Mouse (Mus musculus) layer of hippocampus, postnatal 10 days (tissue): ENCODE results near the gene Gm45753. TPM values are rescaled to one million over a fixed set of nuclear protein-coding genes. Genes with fewer than 3 reads are reported as not detected.
"Not testable (repeated sequence)": the region's sequence is repeated elsewhere in the genome, so short reads cannot be mapped to it uniquely, and the experiment has no call there.

Source experiments
- DNase-seq, 2 experiments: peaks; one replicate each; pipeline ENCODE4 v3.0.0; 2021; ENCODE audit warnings: low spot score in 2 of 2
- long read RNA-seq: library from polyadenylated mRNA; stranded (forward); transcript quantifications from one replicate; pipeline ENCODE4 v2.0.0, GENCODE M21; 2023
- total RNA-seq, 2 experiments: library from RNA; stranded (reverse); gene quantifications; 2 replicates each; pipeline ENCODE4 v1.2.3; 2021

The Gm45753 gene
- total RNA-seq: not detected
- long read RNA-seq: 0 reads

GRCm38 (mm10) chr8:45308366-45308765 lies at the start of gene Gm45753:
TSS of gene Gm45753 (minus strand) at chr8:45308466.
- no peak for DNase-seq

DNA sequence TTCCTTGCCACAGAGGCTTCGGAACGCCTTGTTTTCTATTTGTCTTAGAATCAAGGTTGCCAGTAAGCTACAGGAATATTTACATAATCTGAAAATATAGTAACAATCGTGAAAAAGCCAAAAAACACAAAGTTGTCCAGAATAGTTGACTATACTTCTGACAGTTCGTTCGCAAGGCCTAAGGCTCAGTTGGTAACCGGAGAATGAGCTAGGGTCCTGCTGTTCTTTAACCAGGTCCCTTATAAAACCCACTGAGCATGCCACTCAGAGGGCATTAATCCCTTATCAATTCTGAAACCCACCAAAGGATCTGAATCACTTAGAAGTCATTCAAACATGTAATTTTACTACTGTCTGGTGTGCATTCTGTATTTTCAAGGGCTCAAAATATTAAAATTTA lies 47.5 kb upstream of the Gm45753 start:
- no peak for DNase-seq

- peak; percentile 58 to 60 for DNase-seq
Observed at GRCm38 (mm10) chr8:45345031-45345430, 36.8 kb upstream of the Gm45753 start.

DNA sequence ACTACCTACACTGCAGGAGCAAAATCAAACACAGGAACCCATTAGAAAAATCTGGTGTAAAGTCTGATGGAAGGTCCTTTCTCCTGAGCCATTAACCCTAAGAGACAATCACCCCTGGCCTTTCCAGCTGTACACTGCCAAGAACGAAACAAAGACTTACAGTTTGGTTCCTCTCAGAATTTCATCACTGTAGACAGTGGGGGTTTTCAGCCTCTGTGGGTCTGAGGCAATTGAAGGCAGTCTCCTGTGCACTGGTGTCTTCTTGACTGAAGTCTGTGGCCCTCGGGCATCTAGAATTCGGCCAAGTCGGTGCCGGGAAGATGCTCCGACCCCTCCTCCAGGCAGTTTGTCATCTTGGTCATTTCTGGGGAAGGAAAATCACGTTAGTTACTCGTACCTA lies 36.0 kb upstream of the Gm45753 start:
- DNase-seq: no peak

DNA sequence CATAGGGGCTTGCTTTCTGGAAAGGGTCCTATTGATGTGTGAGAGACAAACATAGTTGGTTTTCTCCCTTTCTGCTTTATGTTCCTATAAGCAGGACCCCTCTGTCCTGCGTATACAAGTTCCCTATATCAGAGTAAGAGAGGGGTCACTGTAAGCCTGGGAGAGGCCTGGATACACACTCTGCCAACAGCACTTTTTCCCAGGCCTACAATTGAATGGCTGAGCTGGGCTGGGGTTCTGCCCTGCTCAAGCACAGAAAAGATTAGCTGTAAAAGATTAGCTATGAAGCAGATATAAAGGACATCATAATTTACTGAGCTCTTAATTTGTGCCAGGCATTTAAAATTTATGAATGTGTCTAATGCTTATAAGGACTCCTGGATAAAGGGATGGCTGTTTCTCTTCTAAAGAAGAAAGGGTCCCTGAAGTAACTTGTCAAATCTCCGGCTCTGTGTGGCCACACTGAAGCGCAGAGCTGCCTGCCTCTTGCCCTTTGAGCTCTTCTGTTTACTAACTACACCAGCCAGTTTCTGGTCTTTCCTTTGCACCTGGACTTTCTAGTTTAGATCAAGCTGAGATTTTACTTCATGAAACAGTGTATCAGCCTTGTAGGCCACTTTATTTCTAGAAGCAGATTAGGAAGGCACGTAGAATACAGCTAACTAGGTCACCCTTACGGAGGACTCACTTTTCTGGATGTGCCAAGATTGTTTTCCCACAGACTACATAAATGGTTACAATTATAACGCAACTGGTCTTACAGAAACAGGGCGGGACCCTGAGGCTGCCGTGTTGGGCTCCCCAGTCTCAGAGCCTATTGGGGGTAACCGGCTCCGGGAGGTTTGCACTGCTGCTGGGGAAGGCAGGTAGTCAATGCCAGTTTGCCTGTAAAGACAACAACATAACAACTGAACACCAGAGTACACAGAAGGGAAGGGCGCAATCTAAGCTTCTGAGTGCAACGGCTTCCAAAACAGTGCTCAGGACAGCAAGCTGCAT lies 33.7 kb upstream of the Gm45753 start:
- no peak for DNase-seq

DNA sequence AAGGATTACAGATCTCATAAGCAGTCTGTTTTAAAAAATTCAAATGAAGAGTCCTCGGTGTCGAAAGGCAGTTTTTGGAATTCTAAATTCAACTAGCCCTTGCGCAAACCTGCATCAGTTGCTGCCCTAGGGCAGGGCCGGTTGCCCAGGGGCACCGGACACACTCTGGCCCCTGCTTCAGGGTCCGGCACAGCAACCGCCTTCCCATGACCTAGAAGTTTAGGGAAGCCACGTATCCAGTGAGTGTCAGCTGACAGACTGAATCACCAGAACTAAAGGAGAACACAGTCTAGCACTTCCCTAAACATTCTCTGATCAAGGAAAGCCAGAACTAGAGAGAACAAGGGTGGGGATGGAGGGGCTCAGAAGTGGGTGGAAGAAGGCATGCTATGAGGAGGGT lies 25.2 kb upstream of the Gm45753 start:
- DNase-seq: peak in 1 of 2 experiments; percentile 15

DNA sequence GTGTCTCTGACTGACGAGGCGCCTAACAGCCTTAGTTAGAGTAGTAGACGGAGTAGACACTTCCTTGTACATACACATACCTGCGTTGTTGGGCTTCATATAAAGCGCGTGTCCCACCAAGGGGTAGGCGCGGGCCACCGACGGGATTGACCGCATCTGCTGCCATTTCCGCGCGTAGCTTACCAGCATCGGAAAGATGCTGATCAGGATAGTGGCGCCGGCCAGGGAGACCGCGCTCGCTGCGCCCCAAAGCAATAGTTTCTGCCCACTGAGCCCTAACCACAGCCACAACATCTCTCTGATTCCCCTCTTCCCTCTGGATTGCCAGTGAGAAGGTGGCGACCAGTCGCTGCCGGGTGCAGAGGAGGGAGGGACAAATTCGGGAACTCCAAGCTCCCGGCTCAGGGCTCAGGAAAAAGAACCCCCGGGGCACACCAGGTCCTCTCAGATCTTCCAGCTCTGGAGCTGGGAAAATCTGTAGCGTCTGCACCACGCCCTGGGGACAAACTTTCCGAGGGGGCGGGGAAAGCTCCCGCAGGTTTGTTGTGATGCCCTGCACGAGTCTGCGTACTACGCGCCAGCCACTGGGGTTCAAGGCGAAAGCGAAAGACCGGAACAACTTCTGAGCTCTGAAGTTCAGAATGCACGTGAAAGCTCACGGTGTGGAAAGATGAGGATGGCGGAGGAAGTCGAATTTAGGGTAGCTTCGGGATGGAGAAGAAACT lies 24.6 kb upstream of the Gm45753 start, which contains the start of gene Cyp4v3:
Gene Cyp4v3, minus strand, starts transcription at position 532 of the 725 bp plus-strand sequence.
- DNase-seq: peak; percentile 38 to 54

- no peak for DNase-seq
Observed at GRCm38 (mm10) chr8:45330856-45331255, 22.6 kb upstream of the Gm45753 start.

GRCm38 (mm10) chr8:45329206-45329980 lies 21.1 kb upstream of the Gm45753 start:
- DNase-seq: no peak

GRCm38 (mm10) chr8:45327076-45327475 lies 18.8 kb upstream of the Gm45753 start:
- DNase-seq: not testable (repeated sequence)

- no peak for DNase-seq
Observed at GRCm38 (mm10) chr8:45324151-45324550, 15.9 kb upstream of the Gm45753 start.

DNA sequence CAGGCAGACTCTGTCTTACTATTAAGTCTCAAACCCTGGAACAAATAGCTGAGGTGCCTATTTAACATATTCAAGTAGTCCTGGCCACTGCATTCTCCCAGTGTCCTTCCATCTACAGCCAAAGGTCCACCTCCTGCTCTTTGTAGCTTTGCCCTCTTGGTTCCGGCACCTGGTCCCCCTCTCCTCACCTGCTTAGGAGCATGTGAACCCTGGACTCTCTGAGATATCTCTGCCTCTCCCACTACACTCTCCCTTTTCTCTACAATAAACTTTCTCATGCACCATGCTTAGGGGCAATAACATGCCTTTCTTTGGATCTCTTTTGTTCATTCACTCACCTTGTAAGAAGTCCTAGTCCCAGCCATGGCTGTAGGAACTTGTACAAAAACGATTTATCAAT lies 13.1 kb upstream of the Gm45753 start:
- no peak for DNase-seq

DNA sequence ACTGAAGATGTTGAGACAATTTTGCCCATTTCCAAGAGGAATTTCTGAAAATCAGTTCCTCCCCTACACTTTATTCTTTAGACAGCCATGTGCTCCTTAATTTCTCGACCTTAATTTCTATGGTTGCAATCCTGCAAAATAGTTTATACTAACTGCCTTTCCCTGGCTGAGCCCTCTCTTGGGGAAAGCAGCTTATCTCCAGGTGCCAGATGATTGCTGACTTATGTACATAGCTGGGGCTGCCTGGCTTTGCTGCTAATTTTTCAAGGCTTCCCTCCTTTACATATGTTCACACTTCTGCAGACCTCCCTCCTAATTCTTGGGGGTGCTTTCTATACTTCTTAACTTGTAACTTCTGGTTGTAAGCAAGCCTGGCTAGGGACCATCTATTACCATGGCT lies 12.7 kb upstream of the Gm45753 start:
- DNase-seq: no peak

GRCm38 (mm10) chr8:45310967-45311366 lies 2.7 kb upstream of the Gm45753 start:
- no peak for DNase-seq

- DNase-seq: no peak
Observed at GRCm38 (mm10) chr8:45305479-45305878, 2.8 kb downstream of the Gm45753 start.

GRCm38 (mm10) chr8:45304354-45304753 lies 3.9 kb downstream of the Gm45753 start:
- no peak for DNase-seq

DNA sequence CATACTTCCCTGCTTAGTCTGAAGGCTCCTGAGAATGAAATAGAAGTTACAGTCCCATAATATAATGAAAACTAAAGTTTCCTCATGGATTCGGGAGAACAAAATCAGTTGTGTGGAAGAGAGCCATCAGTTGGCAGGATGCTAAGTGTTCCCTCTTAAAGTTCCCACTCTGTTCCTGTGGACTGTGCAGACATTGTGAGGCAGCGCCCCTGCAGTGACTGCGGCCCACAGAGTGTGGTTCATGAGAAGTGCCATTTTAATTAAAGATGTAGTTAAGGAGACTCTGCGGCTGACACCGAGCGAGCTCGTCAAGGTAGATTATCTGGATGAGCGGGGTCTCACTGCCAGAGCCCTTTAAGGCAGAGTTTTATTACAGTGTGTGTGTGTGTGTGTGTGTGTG lies 5.9 kb downstream of the Gm45753 start:
- peak in 1 of 2 experiments; percentile 18 for DNase-seq

GRCm38 (mm10) chr8:45295276-45295675 lies 13.0 kb downstream of the Gm45753 start:
- DNase-seq: no peak

GRCm38 (mm10) chr8:45294687-45295086 lies 13.6 kb downstream of the Gm45753 start, which contains the start of gene Klkb1:
TSS of gene Klkb1 (minus strand) at chr8:45294859.
- no peak for DNase-seq

DNA sequence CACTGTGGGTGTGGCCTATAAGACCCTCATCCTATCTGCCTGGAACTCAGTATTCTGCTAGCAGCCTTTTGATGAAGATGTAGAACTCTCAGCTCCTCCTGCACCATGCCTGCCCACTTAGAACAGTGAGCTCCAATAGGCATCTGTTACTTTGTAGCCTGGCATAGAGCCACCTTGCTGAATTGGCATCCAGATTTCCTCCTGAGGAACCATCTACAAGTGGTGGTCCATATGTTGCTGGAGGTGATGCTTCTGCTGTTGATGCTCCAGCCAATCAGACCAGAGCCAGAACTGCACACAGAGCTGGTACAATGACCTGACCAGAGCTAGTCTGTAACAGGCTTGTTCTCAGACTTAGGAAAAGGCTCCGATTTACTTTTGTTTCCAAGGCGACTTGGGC lies 16.5 kb downstream of the Gm45753 start:
- DNase-seq: peak; percentile 20 to 39

DNA sequence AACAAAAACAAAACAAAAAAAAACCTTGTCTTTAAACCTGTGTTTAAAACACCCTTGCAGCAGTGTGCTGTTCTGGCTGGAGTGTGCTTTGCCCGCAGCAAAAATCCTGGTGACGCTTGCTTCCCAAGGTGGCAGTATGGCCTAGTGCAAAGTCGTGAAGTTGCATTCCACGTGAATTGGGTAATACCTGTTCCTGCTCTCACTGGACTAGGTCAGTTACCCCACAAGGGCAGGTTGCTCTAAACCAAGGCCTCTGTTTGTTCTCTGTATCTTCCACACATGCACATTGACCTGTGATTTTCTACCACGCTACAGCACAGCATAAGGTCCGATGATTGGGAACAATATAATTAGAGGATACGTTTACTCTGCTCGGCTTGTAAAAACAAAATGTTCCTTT lies 26.6 kb downstream of the Gm45753 start:
- no peak for DNase-seq
